Mouse (Mus musculus) limb, embryonic 10.5 days (tissue): ENCODE data around the gene Edrf1. TPM values are rescaled to one million over a fixed set of nuclear protein-coding genes. Genes with fewer than 3 reads are reported as not detected.

Source experiments
- DNase-seq: peaks from one replicate; pipeline ENCODE4 v3.0.0-alpha.2; 2017; ENCODE audit warnings: low spot score
- H3K27ac ChIP-seq: fragments of 300-500 bp; sonication (generic); 2 replicates; pipeline ENCODE4 v1.5.1; 2016; ENCODE audit warnings: mild to moderate bottlenecking
- H3K27me3 ChIP-seq: fragments of 300-500 bp; sonication (generic); 2 replicates; pipeline ENCODE4 v1.6.1; 2016; ENCODE audit warnings: low read depth, mild to moderate bottlenecking; ENCODE audit not compliant: poor library complexity, severe bottlenecking
- H3K36me3 ChIP-seq: fragments of 300-500 bp; sonication (generic); 2 replicates; pipeline ENCODE4 v1.6.1; 2016; ENCODE audit warnings: mild to moderate bottlenecking, moderate library complexity
- H3K4me1 ChIP-seq: fragments of 300-500 bp; sonication (generic); 2 replicates; pipeline ENCODE4 v1.6.1; 2016
- H3K4me3 ChIP-seq: fragments of 300-500 bp; sonication (generic); 2 replicates; pipeline ENCODE4 v1.5.1; 2016; ENCODE audit warnings: mild to moderate bottlenecking, moderate library complexity
- H3K9me3 ChIP-seq: fragments of 300-500 bp; sonication (generic); replicated peaks from 2 replicates; pipeline ENCODE4 v1.6.1; 2016; ENCODE audit warnings: mild to moderate bottlenecking
- WGBS: fragments of 180-500 bp; shearing (Covaris S2); methylation state at CpG from one replicate; pipeline ENCODE4 v1.1.7; 2016; 5-methylcytosine and 5-hydroxymethylcytosine counted together
- polyA plus RNA-seq: library from polyadenylated mRNA; unstranded; fragments of >200 nt; fragmentation: Nextera tagmentation; extraction: Ambion mirVana; gene quantifications from 2 replicates; pipeline ENCODE4 v1.2.1, GENCODE M21; 2016

Edrf1 gene
- polyA plus RNA-seq, 1 experiment from 2014 or later, result 29.8 TPM

- H3K4me1 ChIP-seq, result peaks cover 14% of the 10 kb centered on the region
- 82% methylated on average over 5 of the region's 5 CpGs for WGBS
- no peak for DNase-seq
- no peak overlapping the region for H3K27ac ChIP-seq
- H3K27me3 ChIP-seq, result peaks cover 4% of the 10 kb centered on the region; the same call in 1 of the 2 replicates
- no peaks in the 10 kb centered on the region for H3K9me3 ChIP-seq
- no peak overlapping the region for H3K4me3 ChIP-seq
- H3K36me3 ChIP-seq, result no peaks in the 10 kb centered on the region
Measured at GRCm38 (mm10) chr7:133623226-133623625, 14.1 kb upstream of the Edrf1 start.

GRCm38 (mm10) chr7:133627184-133627936 lies 10.0 kb upstream of the Edrf1 start:
- WGBS, result 68% methylated on average over 14 of the region's 14 CpGs
- no peak overlapping the region for H3K27ac ChIP-seq
- no peak overlapping the region for H3K4me3 ChIP-seq
- H3K9me3 ChIP-seq, result no peaks in the 10 kb centered on the region
- H3K27me3 ChIP-seq, result peaks cover 4% of the 10 kb centered on the region; the same call in 1 of the 2 replicates
- no peak for DNase-seq
- H3K4me1 ChIP-seq, result no peaks in the 10 kb centered on the region
- H3K36me3 ChIP-seq, result no peaks in the 10 kb centered on the region

DNA sequence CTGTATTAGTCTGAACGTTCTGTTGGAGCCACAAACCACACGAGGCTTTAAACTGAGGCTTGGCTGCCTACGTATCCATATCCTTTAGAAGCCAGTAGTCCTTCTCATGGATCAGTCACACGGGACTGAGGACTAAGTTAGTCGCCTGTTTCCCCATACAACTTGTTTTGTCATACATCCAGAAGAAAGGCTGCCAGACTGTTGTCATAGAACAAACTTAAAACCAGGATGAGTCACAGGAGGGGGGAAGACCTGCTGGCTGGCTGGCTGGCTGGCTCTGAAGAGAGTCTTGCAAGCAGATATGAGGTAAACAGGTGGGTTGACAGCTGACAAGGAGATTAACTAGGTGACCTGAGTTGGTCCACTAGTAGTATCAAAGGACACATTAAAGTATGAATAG lies 6.5 kb upstream of the Edrf1 start:
- WGBS, result 85% methylated on average over 5 of the region's 5 CpGs
- no peak overlapping the region for H3K27ac ChIP-seq
- H3K36me3 ChIP-seq, result no peaks in the 10 kb centered on the region
- peaks cover 19% of the 10 kb centered on the region for H3K4me1 ChIP-seq
- no peaks in the 10 kb centered on the region for H3K27me3 ChIP-seq
- no peak for DNase-seq
- H3K4me3 ChIP-seq, result no peak overlapping the region
- no peaks in the 10 kb centered on the region for H3K9me3 ChIP-seq

GRCm38 (mm10) chr7:133632476-133632875 lies 4.9 kb upstream of the Edrf1 start:
- Histone ChIP-seq H3K36me3 (no peaks in the 10 kb centered on the region), H3K4me1 (peaks cover 25% of the 10 kb centered on the region), H3K27ac (no peak overlapping the region), H3K9me3 (no peaks in the 10 kb centered on the region), H3K4me3 (no peak overlapping the region), H3K27me3 (no peaks in the 10 kb centered on the region)
- 38% methylated on average over 2 of the region's 2 CpGs for WGBS
- DNase-seq, result peak; percentile 63

DNA sequence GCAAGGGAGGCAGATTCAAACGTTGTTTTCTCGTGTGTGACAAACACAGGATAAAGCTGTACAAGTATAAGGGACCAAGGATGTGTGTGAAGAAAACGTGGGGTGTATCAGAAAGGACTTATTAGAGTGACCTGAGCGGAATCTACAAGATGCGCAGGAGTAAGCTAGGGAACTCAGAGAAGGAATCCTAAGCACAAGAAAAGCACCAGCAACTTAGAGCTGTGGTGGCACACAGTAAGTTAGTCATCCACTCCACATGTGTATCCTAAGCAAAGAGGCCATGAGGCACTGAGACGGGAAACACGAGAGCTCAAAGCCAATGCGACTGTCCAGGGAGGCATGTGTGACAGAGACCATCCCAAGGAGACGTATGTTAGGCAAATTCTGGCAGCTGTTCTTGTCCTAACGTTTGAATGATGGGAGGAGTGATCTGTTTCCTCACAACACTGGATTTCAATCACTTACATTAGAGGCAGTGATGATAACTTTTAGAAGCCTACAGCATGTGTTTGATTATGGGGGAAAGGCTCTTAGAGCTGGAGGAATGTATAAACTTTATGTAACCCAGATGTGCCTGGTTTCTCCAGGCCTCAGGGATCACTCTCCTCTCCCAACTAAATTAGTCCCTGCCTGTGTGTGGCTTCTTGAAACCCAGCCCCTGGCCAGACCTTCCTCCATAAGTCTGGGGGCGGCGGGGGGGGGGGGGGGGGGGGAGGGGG lies 2.3 kb upstream of the Edrf1 start:
- no peaks in the 10 kb centered on the region for H3K9me3 ChIP-seq
- H3K27ac ChIP-seq, result peak overlapping the region; percentile 79
- 35% methylated on average over 10 of the region's 12 CpGs for WGBS
- peaks cover 36% of the 10 kb centered on the region for H3K4me1 ChIP-seq
- H3K4me3 ChIP-seq, result no peak overlapping the region
- peaks cover 12% of the 10 kb centered on the region for H3K36me3 ChIP-seq
- DNase-seq, result peak; percentile 62
- H3K27me3 ChIP-seq, result no peaks in the 10 kb centered on the region

DNA sequence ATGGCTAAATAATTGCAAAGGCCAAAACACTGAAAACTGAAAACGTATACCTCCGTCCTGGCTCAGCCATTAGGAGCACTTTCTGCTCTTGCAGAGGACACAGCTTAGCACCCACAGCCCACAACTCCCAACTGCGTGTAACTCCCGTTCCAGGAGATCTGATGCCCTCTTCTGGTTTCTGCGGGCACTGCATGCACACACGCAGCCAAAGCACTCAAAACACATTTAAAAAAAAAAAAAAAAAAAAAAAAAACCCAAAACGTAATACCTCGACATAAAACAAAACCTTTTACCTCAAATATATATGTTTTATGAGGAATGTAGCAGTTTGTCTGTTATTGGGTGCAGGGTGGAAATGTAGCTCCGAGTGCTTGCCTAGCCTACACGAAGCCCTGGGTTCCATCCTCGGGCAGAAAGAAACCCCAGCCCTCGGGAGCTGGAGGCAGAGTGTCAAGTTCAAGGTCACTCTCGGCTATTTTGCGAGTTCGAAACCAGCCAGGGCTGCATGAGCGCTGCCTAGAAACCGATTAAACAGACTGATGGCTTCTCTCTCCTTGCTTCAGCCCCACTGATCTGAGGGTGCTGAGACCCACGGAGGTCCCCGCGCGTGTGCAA lies 498 bp upstream of the Edrf1 start:
- peaks cover 36% of the 10 kb centered on the region for H3K4me1 ChIP-seq
- H3K27me3 ChIP-seq, result no peaks in the 10 kb centered on the region
- no peaks in the 10 kb centered on the region for H3K9me3 ChIP-seq
- H3K36me3 ChIP-seq, result peaks cover 30% of the 10 kb centered on the region
- 2% methylated on average over 21 of the region's 21 CpGs for WGBS
- peak; percentile 89 for DNase-seq
- peak overlapping the region; percentile 95 for H3K27ac ChIP-seq
- peak overlapping the region; percentile 98 for H3K4me3 ChIP-seq

DNA sequence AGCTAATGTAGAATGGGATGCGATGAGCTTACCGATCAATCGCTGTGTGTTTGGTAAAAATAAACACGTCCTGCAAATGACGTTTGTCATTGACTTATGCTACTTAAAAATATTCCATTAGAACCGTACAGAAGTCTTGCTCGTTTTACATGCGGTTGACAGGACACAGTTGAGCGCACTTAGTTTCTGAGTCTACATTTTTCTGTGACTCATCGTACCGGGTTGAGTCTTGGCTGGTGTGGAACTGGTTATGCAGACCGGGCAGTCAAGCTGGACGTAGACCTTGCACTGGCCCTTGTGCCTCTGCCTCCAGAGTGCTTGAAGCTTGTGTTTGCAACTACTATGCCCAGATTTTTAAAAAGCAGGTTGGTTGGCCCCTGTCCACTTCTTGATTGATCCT lies 963 bp downstream of the Edrf1 start:
- no peak for DNase-seq
- Histone ChIP-seq H3K4me1 (peaks cover 33% of the 10 kb centered on the region), H3K9me3 (no peaks in the 10 kb centered on the region), H3K36me3 (peaks cover 45% of the 10 kb centered on the region), H3K27ac (peak overlapping the region; percentile 95), H3K4me3 (peak overlapping the region; percentile 98), H3K27me3 (no peaks in the 10 kb centered on the region)
- WGBS, result 15% methylated on average over 13 of the region's 13 CpGs

- Histone ChIP-seq H3K27ac (no peak overlapping the region), H3K27me3 (no peaks in the 10 kb centered on the region), H3K4me1 (peaks cover 31% of the 10 kb centered on the region), H3K9me3 (no peaks in the 10 kb centered on the region), H3K36me3 (peaks cover 50% of the 10 kb centered on the region), H3K4me3 (peak overlapping the region; percentile 98; the same call in 1 of the 2 replicates)
- WGBS, result 95% methylated on average over 13 of the region's 13 CpGs
- no peak for DNase-seq
Measured at GRCm38 (mm10) chr7:133638821-133639220, 1.5 kb downstream of the Edrf1 start.

GRCm38 (mm10) chr7:133645716-133646115 lies 8.4 kb downstream of the Edrf1 start:
- Histone ChIP-seq H3K4me3 (no peak overlapping the region), H3K36me3 (peaks cover 100% of the 10 kb centered on the region), H3K27ac (no peak overlapping the region), H3K27me3 (no peaks in the 10 kb centered on the region), H3K4me1 (no peaks in the 10 kb centered on the region), H3K9me3 (no peaks in the 10 kb centered on the region)
- no peak for DNase-seq
- WGBS, result 94% methylated on average over 6 of the region's 6 CpGs

- no peak overlapping the region for H3K27ac ChIP-seq
- no peak for DNase-seq
- no peak overlapping the region for H3K4me3 ChIP-seq
- H3K4me1 ChIP-seq, result no peaks in the 10 kb centered on the region
- whole genome bisulfite sequencing, result 86% methylated on average over 1 of the region's 1 CpGs
- H3K27me3 ChIP-seq, result no peaks in the 10 kb centered on the region
- no peaks in the 10 kb centered on the region for H3K9me3 ChIP-seq
- peaks cover 100% of the 10 kb centered on the region for H3K36me3 ChIP-seq
Measured at GRCm38 (mm10) chr7:133662467-133662866, 25.1 kb downstream of the Edrf1 start.

DNA sequence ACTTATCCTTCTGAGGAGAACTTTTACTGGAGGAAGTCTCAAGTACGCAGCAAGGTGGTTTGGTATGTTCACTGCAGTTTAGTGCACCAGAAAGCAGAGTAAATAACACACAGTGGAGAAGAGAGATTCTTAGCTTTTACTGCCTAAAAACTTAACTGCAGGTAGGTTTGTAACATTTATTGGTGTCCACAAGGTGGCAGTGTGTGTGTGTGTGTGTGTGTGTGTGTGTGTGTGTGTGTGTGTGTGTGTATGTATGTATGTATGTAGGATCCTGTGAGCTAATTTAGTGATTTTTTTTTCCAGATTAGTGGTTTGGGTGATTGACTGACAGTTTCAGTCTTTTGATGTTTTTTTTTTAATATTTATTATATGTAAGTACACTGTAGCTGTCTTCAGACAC lies 31.7 kb downstream of the Edrf1 start:
- no peak overlapping the region for H3K4me3 ChIP-seq
- H3K4me1 ChIP-seq, result no peaks in the 10 kb centered on the region
- no peaks in the 10 kb centered on the region for H3K9me3 ChIP-seq
- DNase-seq, result no peak
- no peaks in the 10 kb centered on the region for H3K27me3 ChIP-seq
- H3K36me3 ChIP-seq, result peaks cover 99% of the 10 kb centered on the region
- 94% methylated on average over 1 of the region's 1 CpGs for WGBS
- H3K27ac ChIP-seq, result no peak overlapping the region

DNA sequence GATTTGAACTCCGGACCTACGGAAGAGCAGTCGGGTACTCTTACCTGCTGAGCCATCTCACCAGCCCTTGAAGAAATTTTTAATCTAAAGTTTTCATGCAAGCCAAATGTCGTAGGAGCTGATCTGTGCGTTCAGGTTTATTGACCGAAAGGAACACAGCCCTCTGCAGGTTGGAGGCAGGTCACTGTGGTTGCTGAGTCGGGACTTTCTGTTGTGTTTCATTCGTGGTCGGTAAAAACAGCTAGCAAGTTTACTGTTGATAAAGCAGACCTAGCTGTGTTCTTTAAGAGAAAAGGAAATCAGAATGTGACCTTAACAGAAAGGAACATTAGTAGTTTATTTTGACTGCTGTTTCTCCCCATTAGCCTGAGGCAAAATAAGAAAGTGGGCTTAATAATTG lies 32.6 kb downstream of the Edrf1 start:
- H3K9me3 ChIP-seq, result no peaks in the 10 kb centered on the region
- no peaks in the 10 kb centered on the region for H3K4me1 ChIP-seq
- H3K27me3 ChIP-seq, result no peaks in the 10 kb centered on the region
- DNase-seq, result no peak
- H3K27ac ChIP-seq, result no peak overlapping the region
- peaks cover 97% of the 10 kb centered on the region for H3K36me3 ChIP-seq
- WGBS, result 95% methylated on average over 9 of the region's 9 CpGs
- H3K4me3 ChIP-seq, result no peak overlapping the region

DNA sequence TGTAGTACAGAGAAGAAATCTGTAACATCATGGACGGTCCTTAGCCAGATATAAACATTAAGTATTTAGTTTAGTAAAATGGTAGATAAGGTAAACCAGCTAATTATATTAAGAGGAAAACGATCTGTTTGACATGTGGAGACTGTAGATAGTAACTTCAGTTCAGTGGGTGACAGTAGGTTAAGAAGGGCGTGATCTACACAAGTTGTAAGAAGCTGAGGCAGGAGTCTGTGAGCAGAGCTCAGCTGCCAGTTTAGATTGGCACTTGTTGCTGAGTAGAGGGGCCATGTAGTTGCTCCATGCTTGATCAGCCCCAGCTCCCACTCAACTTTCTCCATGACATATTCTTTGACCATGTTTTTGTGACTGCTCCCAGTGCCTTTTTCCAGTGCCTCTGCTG lies 33.5 kb downstream of the Edrf1 start:
- peaks cover 95% of the 10 kb centered on the region for H3K36me3 ChIP-seq

More for the DNA sequence above, 33.5 kb downstream of the Edrf1 start:
- no peak for DNase-seq
- no peak overlapping the region for H3K4me3 ChIP-seq
- 91% methylated on average over 3 of the region's 3 CpGs for WGBS
- no peak overlapping the region for H3K27ac ChIP-seq
- no peaks in the 10 kb centered on the region for H3K27me3 ChIP-seq
- H3K9me3 ChIP-seq, result no peaks in the 10 kb centered on the region
- no peaks in the 10 kb centered on the region for H3K4me1 ChIP-seq
